Mouse (Mus musculus) thymus, postnatal 10 days (tissue): ENCODE data around the gene Mis18a.

Experiments used
- DNase-seq, 2 experiments: peaks; one replicate each; pipeline ENCODE4 v3.0.0; 2021; ENCODE audit warnings: low spot score in 2 of 2

The Mis18a gene

GRCm38 (mm10) chr16:90704161-90704825 is 22.9 kb downstream of the Mis18a start:
- DNase-seq: no peak

GRCm38 (mm10) chr16:90703646-90704045 is 23.6 kb downstream of the Mis18a start:
- no peak for DNase-seq

- no peak for DNase-seq
Measured at GRCm38 (mm10) chr16:90701541-90701940, 25.7 kb downstream of the Mis18a start.

GRCm38 (mm10) chr16:90699390-90699789 is 27.8 kb downstream of the Mis18a start:
- DNase-seq: no peak

GRCm38 (mm10) chr16:90696306-90696705 is 30.9 kb downstream of the Mis18a start:
- no peak for DNase-seq

GRCm38 (mm10) chr16:90695121-90695520 is 32.1 kb downstream of the Mis18a start:
- no peak for DNase-seq

- DNase-seq: peak in 1 of 2 experiments; percentile 64
Measured at GRCm38 (mm10) chr16:90694719-90695118, 32.5 kb downstream of the Mis18a start.

GRCm38 (mm10) chr16:90693625-90694024 is 33.6 kb downstream of the Mis18a start:
- DNase-seq: no peak

GRCm38 (mm10) chr16:90692704-90693385 is 34.4 kb downstream of the Mis18a start:
- no peak for DNase-seq

- no peak for DNase-seq
Measured at GRCm38 (mm10) chr16:90687687-90688263, 39.4 kb downstream of the Mis18a start.

GRCm38 (mm10) chr16:90687011-90687410 is 40.2 kb downstream of the Mis18a start:
- DNase-seq: no peak

- no peak for DNase-seq
Measured at GRCm38 (mm10) chr16:90684092-90684491, 43.1 kb downstream of the Mis18a start.

GRCm38 (mm10) chr16:90679984-90680383 is 47.2 kb downstream of the Mis18a start:
- DNase-seq: no peak

GRCm38 (mm10) chr16:90678820-90679219 is 48.4 kb downstream of the Mis18a start:
- DNase-seq: no peak

- no peak for DNase-seq
Measured at GRCm38 (mm10) chr16:90676920-90677574, 50.2 kb downstream of the Mis18a start.

GRCm38 (mm10) chr16:90674651-90675050 is 52.6 kb downstream of the Mis18a start:
- DNase-seq: no peak

GRCm38 (mm10) chr16:90673507-90674354 is 53.5 kb downstream of the Mis18a start:
- DNase-seq: no peak
